Mouse (Mus musculus) cerebellum, postnatal 25 days (tissue): ENCODE results near the gene Lrrc47.
A peak's percentile ranks its signal among the peaks of the same experiment; 100 is the strongest.

Experiments
- DNase-seq, 2 experiments: peaks; one replicate each; pipeline ENCODE4 v3.0.0; 2021; ENCODE audit warnings: mixed read lengths in 2 of 2

Lrrc47 gene

DNA sequence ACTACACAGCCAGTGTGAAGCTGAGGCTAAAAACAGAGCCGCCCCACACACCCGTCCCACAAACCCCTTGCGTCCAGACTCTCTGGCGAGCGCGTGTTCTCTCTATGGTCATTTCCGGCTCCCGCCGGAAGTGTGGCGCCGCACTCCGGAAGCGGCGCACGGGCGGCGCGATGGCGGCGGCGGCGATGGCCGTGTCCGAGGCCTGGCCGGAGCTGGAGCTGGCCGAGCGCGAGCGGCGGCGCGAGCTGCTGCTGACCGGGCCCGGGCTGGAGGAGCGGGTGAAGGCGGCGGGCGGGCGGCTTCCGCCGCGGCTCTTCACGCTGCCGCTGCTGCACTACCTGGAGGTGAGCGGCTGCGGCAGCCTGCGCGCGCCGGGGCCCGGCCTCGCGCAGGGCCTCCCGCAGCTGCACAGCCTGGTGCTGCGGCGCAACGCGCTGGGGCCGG lies at the start of gene Lrrc47:
Gene Lrrc47, plus strand, starts transcription at position 86 of the 444 bp plus-strand sequence.
- peak; percentile 88 to 92 for DNase-seq

DNA sequence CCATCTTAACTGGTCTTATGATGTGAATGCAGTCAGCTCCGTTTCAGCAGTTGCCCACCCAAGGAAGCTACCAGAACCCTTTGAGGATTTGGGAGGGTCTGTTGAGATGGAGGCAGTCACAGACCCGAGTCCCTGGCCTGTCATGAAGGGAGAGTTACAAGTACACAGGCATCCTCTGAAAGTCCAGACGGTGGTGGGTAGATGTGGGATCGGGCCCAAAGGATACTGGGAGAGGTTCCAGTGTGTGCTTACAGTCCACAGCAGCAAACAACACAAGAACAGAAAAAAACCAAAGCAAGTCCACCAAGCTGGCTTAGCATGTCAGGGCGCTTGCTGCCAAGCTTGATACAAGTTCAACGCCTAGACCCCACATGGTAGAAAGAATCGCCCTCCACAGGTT lies 48.9 kb upstream of the Lrrc47 start:
- DNase-seq = no peak

DNA sequence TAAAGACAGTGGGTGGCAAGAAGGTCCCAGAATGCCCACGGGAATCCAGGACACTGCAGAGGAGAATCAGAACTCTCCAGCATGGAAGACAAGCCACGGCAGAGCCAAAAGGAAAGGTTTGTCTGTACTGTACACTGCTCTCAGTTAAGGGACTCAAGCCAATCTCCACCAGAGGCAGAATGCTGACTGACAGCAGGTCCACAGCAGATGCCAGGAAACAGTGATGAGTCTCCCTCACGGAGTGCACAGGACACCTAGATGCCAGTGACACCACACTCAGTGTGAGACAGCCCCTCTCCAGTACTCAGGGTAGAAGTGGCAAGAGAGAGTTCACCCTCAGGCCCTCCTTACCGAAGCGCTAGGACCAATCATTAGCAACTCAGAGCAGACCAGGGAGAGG lies 44.9 kb upstream of the Lrrc47 start:
- peak; percentile 47 to 57 for DNase-seq

DNA sequence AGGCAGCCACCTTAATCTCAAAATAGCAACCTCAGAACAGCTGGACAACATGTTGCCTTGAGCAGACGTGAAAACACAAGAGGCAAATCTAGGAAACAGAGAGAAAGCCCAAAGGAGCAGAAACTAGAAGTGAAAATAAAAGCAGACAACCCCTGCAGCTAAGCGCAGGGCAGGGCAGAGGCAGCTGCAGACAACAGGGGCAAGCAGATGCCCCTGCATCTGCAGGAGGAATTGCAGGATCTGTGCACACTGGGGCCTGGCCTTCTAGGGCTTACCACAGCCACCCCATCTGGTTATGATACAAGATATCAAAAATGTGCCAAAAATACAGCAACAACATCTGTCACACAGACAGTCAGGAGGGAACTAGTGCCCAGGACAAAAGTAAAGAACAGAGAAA lies 44.0 kb upstream of the Lrrc47 start:
- no peak for DNase-seq

DNA sequence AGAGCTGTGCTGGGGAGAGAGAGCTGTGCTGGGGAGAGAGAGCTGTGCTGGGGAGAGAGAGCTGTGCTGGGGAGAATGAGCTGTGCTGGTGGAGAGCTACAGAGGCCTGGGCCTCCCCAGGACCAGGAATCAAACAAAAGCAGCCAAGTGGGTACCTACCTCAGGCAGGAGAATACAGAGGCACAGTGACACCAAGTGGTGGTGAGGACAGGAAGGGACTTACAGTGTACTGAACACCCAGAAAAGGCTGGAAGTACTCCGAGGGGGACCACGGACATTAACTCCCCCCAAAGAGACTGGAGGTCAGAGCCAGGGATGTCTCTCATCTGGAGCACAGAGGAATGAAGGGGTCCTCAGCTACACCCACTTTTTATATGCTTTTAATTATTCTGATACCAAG lies 43.5 kb upstream of the Lrrc47 start:
- no peak for DNase-seq

DNA sequence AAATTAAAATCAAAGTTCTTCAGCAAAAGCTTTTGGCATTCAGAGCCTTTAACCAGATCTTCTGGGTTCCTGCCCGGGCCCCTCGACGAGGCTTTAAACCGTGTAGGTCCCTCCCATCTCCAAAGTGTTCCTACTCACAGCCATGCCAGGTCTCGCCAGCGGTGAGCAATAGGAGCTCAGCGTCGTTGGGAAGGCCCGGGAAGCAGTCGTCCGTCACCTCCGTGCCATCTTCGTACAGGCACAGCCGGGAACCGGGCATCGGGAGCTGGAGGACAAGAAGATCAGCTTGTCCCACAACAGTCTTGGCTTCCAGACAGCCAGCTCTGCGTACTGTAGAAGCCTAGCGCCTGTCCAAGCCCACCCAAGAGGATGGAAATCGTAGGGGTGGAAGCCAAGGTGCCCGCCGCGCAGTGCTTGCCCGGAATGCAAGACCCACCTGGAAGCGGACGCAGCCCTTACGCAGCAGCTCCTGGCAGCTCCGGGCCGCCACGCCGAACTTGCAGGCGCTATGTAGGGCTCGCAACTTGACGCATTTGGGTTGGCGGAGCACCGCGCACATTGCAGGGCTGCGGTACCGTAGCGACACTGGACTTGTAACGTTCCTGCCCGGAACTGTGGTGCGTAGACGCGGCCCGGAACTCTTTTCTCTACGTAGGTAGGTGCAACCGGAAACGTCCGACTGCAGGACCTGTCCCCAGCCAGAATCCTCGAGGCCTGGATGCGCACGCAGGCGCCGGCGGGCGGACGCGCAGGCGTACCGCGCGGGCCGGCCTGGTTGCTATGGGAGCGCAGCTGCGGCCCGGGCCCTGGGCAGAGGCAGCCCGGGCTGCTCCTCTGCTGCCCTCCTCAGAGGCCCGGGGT lies 36.9 kb upstream of the Lrrc47 start, which contains the start of the genes Dffb and Cep104:
Gene Dffb, minus strand, starts transcription at position 696 of the 861 bp plus-strand sequence.
Gene Cep104, plus strand, starts transcription at position 764 of the 861 bp plus-strand sequence.
- DNase-seq = peak; percentile 96 to 97

DNA sequence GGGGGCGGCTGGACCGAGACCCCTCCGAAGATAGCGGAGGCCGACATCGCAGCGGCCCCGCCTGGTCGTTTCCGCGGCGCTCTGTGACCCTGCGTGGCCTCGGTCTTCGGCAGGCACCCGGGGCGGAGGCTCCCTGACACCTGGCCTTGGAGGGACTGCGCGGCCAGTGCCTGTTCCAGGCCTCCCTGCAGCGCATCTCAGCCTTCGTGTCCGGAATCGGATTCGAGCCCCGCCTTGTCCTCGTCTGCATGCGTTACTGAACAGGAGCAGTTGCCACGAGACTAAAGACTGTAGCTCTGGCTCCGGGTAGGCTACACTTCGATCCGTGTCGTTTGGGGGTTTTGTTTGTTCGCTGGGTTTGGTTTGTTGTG lies 36.3 kb upstream of the Lrrc47 start:
- DNase-seq = no peak

DNA sequence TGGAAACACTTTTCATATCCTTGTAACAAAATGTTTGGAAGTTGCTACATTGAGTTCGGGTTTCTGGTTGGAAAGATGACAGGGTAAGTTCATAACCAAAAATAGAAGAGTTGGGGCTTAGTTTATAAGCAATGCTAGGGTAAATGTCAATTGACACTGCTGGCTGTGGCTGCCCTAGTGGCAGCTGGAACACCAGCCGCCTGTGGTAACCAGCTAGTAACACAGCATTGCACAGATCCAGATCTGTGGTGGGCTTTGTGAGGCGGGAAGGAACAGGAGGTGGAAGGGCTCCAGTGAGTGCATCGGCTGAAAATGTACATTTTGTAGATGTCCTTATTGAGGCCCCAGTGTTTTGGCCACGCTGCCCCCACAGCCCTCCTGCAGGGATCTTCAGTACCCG lies 35.8 kb upstream of the Lrrc47 start:
- no peak for DNase-seq

DNA sequence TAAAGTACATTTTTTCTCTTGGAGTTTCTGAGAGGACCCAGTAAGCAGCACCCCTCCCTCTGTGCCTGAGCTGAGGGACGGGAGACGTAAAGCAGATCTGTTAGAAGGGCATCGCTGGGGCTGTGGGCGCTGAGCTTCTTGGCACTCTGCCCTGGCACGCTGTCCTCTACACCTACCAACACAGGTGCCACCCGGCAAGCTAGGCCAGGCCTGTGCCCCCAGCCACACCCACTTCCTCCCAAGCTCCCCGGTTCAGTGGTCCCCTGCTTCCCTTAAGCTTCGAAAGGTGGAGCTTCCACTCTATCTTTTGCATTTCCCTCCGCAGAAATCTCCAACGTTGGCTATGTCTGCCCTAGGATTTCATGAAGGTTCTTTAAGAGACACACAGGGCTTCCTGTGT lies 32.3 kb upstream of the Lrrc47 start:
- DNase-seq = no peak

DNA sequence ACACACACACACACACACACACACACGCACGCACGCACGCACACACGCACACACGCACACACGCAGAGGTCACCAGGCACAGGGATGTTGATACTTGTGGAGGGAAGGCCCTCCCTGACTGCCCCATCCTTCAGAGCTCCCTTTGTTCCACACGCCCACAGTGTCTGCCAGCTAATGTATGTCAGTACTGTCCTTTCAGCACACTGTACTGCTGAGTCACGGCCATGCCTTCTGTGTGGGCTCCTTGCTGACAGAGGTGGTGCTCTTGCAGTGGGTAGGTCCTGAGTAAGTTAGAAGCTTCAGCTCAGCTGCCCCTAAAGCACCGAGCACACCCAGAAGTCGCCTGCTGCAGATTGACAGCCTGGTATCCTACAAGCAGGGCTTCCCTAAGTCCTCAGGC lies 31.1 kb upstream of the Lrrc47 start:
- DNase-seq = no peak

DNA sequence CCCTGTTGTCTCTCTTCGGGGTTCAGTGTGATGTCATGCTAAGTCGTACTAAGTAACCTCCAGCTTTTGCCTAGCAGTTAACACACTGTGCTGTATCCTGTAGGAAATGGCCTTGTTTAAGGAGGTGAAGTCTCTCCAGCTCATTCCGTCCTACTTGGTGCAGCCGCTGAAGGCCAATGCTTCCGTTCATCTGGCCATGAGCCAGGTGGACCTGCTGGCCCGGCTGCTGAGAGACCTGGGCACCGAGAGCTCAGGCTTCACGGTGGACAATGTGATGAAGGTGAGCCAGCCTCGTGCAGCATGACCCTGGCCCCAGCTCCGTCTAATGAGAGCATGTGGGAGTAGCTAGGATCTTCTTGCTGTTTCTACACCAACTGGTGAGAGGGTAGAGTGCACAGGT lies 18.8 kb upstream of the Lrrc47 start:
- DNase-seq = peak; percentile 22 to 56

DNA sequence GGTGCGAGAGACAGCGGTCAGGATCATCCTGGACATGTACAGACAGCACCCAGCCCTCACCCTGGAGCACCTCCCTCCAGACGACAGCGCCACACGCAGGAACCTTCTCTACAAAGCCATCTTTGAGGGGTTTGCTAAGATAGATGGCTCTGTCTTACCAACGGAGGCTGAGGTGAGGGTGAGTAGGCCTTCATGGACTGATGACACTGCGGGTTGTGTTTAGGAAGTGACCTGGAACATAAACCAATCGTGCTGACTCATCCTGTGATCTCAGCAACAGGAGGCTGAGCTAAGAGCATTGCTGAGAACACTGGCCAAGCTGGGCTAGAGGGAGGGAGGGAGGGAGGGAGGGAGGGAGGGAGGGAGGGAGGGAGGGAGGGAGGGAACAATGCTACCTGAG lies 18.0 kb upstream of the Lrrc47 start:
- DNase-seq = no peak

DNA sequence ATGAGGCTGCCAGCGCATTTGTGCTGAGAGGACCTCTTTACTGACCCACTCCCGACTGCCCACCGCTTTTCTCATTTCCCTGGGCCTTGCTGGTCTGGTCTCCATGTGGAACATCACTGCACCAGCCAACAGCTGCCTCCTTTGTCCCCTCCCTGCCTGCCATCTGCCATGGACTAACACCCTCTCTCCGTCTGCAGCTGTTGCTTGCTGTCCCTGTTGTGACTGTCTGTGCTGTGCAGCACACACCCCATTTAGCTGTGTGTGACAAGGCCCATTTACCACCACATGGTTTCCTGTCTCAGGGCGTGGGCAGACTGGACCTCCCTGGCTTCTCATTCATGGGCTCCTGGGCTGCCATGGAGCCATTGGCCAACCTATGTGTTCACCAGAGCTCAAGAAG lies 6.0 kb upstream of the Lrrc47 start:
- no peak for DNase-seq

DNA sequence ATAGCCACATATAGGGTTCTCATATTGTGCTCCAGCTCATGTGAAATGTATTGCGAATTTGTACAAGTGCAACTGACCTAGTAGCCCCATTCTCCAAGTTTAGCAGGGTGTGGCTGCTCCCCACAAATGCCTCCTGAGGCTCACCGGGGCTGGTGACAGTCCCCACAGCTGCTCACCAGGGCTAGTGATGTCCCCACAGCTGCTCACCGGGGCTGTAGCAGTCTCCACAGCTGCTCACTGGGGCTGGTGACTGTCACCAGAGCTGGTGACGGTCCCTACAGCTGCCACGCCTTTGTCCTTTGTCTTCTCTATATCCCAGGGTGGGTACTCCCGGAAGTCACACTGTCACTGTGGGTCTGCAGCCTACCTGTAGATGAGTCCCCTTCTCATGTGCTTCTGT lies 5.3 kb upstream of the Lrrc47 start:
- no peak for DNase-seq

DNA sequence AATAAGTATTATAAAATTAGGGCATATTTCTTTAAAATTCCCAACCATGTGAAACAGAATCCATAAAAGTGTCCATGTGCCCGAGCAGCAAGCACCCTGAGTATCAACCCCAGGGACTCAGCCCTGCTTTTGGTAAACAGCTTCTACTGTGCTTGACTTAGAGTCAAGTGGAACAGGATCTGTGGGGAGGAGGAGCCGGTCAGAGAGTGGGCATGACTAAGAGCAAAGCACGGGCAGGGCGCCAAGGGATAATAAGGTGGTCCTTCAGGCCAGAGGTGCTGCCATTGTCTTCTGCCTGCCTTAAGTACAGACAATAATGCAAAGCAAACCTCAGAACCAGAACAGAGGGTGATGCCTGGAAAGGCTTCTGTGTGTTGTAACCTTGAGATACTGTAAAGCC lies 3.8 kb upstream of the Lrrc47 start:
- no peak for DNase-seq

DNA sequence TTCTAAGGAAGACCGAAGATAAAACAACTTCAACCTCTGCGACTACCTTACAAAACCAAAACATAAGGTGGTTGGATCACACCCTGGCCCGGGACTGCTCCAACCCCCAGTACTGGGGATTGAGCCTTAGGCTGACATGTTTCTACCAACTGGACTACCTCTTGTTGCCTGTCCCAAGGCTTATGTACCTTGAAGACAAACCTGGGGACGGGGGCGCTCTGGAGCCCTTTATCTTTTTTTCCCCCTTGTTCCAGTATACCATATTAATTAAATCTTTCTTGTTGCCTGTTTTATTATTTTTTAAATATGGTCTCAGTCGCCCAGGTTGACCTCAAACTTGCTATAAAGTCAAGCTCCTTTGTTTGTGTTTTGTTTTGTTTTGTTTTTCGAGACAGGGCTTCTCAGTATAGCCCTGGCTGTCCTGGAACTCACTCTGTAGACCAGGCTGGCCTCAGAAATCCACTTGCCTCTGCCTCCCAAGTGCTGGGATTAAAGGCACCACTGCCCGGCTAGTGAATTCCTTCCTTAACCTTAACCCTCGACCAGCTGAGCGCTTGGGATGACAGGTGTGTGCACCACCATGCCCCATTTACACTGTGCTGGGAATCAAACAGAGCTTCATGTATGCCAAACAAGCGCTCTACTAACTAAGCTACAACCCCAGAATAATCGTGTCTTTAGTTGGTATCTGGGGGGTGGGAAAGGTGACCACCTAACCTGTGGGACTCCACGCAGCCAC lies 455 bp upstream of the Lrrc47 start:
- no peak for DNase-seq

DNA sequence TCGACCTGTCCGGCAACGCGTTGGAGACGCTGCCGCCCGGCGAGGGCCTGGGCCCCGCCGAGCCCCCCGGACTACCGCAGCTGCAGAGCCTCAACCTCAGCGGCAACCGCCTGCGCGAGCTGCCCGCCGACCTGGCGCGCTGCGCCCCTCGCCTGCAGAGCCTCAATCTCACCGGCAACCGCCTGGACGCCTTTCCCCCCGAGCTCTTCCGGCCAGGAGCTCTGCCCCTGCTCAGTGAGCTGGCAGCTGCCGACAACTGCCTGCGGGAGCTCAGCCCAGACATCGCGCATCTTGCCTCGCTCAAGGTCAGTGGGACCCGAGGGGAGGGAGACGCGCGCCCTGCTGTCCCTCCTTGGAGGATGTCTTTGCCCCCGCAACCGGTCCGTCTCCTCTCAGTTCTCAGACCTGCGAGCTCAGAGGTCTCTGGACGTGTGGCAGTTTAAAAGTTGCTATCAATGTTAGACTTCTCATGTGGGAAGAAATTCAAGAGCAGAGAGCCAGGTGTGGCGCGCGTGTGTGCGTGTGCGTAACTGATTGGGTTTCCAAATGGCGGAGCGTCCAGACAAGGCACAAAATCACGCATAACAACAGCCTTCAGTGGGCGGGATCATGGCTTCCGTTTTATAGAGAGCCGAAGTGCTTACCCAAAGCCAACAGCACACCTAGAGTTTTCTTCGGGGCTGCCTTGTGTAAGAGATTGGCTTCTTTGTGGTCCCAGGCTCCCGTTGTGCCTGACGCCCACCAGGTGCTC lies 776 bp downstream of the Lrrc47 start:
- no peak for DNase-seq

DNA sequence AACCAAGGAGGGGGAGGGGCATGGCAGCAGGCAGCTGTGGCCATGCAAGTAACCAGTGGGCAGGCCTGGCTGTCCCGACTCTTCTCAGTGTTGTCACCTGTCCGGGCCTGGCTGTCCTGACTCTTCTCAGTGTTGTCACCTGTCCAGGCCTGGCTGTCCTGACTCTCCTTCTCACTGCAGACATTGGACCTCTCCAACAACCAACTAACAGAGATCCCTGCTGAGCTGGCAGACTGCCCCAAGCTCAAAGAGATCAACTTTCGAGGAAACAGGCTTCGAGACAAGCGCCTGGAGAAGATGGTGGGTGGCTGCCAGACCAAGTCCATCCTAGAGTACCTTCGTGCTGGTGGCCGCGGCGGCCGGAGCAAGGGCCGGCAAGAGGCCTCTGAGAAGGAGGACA lies 3.9 kb downstream of the Lrrc47 start:
- DNase-seq = peak in 1 of 2 experiments; percentile 43

DNA sequence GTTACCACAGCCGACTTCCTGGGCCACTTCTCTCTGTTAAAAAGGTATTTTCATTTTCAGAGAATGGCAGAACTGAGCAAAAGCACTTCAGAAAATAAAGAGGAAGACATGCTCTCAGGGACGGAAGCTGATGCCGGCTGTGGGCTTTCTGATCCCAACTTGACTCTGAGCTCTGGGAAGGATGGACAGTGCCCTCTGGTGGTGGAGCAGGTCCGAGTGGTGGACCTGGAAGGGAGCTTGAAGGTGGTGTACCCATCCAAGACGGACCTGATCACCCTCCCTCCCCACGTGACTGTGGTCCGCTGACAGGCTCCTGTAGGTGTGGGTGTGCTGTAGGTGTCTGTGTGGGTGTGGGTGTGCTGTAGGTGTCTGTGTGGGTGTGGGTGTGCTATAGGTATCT lies 8.0 kb downstream of the Lrrc47 start:
- DNase-seq = peak in 1 of 2 experiments; percentile 59

DNA sequence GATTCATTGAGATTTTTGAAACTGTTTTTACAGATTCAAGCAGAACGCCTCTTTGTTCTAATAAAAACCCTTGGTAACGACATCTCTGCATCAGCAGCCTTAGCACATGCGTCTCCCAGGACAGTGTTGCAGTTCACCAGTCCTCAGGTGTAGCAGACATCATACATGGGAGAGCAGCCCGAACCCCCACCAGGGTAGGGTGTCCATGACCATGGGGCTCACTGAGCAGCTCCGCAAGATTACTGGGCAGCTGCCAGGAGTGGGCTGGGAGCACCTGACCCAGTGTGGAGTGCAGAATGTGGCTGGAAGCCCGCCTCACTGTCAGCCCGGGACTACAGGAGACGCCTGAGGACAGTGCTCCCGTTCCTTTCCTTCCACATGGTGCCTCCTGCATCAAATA lies 9.9 kb downstream of the Lrrc47 start:
- peak in 1 of 2 experiments; percentile 38 for DNase-seq

DNA sequence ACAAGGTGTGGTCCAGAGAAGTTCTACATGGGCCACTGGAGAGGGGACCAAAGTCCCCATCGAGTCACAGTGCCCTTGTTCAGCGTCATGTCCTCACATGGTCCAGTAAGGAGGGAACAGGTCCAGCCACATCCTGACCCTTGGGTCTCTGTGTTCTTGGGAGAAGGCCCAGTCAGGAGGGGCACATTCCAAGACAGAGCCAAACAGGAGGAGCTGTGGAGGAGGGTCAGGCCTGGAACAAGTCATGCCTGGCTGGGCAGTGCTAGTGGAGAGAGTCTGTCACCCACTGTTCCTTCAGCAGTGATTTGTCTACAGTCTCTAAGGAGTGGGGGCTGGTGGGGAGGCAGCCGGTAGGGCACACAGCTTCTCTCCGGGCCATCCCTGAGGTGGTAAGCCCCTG lies 10.9 kb downstream of the Lrrc47 start:
- no peak for DNase-seq

DNA sequence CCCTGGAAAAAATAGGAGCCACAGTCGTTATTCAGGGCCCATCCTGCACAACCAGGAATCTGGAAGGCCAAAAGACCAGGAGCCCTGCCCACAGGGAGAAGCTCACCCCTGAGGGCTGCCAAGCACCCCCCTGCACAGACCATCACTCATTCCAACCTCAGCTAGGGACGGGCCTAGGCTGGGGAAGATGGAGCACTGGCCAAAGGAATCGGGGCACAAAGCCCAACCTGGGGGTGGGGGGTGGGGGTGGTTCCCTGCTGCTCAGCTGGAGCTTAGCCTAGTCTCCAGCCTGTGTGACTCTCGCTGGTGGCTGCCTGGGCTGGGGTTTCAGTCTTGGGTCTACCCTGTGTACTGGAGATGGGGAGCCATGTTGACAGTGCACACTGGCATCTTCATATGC lies 11.3 kb downstream of the Lrrc47 start:
- no peak for DNase-seq
